Mouse (Mus musculus) large intestine, adult 2 months (tissue): Measurements from ENCODE around the gene Olfr373. TPM values are rescaled to one million over a fixed set of nuclear protein-coding genes. Genes with fewer than 3 reads are reported as not detected.

Experiments
- polyA plus RNA-seq: library from polyadenylated mRNA; depleted of rRNA; stranded (reverse); fragments of >200 nt; gene quantifications from 2 replicates; pipeline ENCODE4 v1.2.3, GENCODE M21; 2012; rRNA removed

The Olfr373 gene
- polyA plus RNA-seq, 1 experiment: not detected

Other genes starting within 250 kb of the Olfr373 start
- gene Zfp709, start 201.2 kb upstream of the Olfr373 start, polyA plus RNA-seq: 0.38 and 0.41 TPM in 2 replicates
- gene Zfp882, start 174.6 kb upstream of the Olfr373 start, polyA plus RNA-seq: 0.17 and 0.33 TPM in 2 replicates
- 3.0 and 4.6 TPM in 2 replicates for gene Zfp617, start 174.5 kb upstream of the Olfr373 start, polyA plus RNA-seq
- 4.1 and 5.3 TPM in 2 replicates for gene Zfp961, start 132.1 kb upstream of the Olfr373 start, polyA plus RNA-seq
- 8.4 and 13.3 TPM in 2 replicates for gene Cyp4f18, start 73.6 kb upstream of the Olfr373 start, polyA plus RNA-seq
- not detected in 2 replicates for gene Olfr372, start 42.0 kb upstream of the Olfr373 start, polyA plus RNA-seq
- not detected in 2 replicates for gene Olfr374, start 23.9 kb downstream of the Olfr373 start, polyA plus RNA-seq
- 43.5 and 47.4 TPM in 2 replicates for gene Tpm4, start 51.8 kb downstream of the Olfr373 start, polyA plus RNA-seq
- gene Rab8a, start 78.0 kb downstream of the Olfr373 start, polyA plus RNA-seq: 79.7 and 144 TPM in 2 replicates
- 4.0 and 6.3 TPM in 2 replicates for gene Hsh2d, start 106.5 kb downstream of the Olfr373 start, polyA plus RNA-seq
- not detected in 2 replicates for gene Cib3, start 129.7 kb downstream of the Olfr373 start, polyA plus RNA-seq
- not detected in 2 replicates for gene Gm11034, start 130.5 kb downstream of the Olfr373 start, polyA plus RNA-seq
- gene Fam32a, start 136.6 kb downstream of the Olfr373 start, polyA plus RNA-seq: 53.3 and 55.0 TPM in 2 replicates
- gene Ap1m1, start 156.8 kb downstream of the Olfr373 start, polyA plus RNA-seq: 39.4 and 51.4 TPM in 2 replicates
- 0.81 and 1.1 TPM in 2 replicates for gene Gm10282, start 222.1 kb downstream of the Olfr373 start, polyA plus RNA-seq
- gene Klf2, start 235.9 kb downstream of the Olfr373 start, polyA plus RNA-seq: 9.5 and 11.3 TPM in 2 replicates